Mouse (Mus musculus): ENCODE measurements around the gene Ncoa1. TPM values are rescaled to one million over a fixed set of nuclear protein-coding genes. Genes with fewer than 3 reads are reported as not detected.

Ncoa1 gene
- total and polyA plus RNA-seq, 3 experiments, result 36.0 to 65.0 (median 45.0) TPM

GRCm38 (mm10) chr12:4469115-4469514 lies 7.9 kb downstream of the Ncoa1 start:
- Histone ChIP-seq H3K4me1 (ENCODE audit: control insufficient read depth in 1 of 2, insufficient read depth in 2 of 2, low read length in 2 of 2) (peaks cover 0 to 5% of the 10 kb centered on the region in 2 experiments; a peak in 3 of 4 replicates), H3K79me2 (ENCODE audit: control insufficient read depth, insufficient read depth, low read length, poor library complexity) (peaks cover 65% of the 10 kb centered on the region), H3K27ac (ENCODE audit: control insufficient read depth, low read depth, low read length) (no peak overlapping the region), H3K9ac (ENCODE audit: control insufficient read depth, low read depth, low read length, poor library complexity, severe bottlenecking) (no peak overlapping the region), H3K4me3 (ENCODE audit: control insufficient read depth in 1 of 2, insufficient read depth in 1 of 2, low read depth in 2 of 2, low read length in 2 of 2) (no peak overlapping the region), H3K9me3 (replicated peaks; ENCODE audit: insufficient read depth, low read length) (no peaks in the 10 kb centered on the region), H3K36me3 (ENCODE audit: control insufficient read depth in 1 of 2, insufficient read depth in 2 of 2, low read length in 2 of 2) (peaks cover 22 to 27% of the 10 kb centered on the region in 2 experiments), H3K27me3 (ENCODE audit: control insufficient read depth in 1 of 2, insufficient read depth in 2 of 2, low read length in 2 of 2) (no peaks in the 10 kb centered on the region)
- TF ChIP-seq BHLHE40 (IDR thresholded peaks at IDR 0.05; ENCODE audit: borderline replicate concordance, low read depth, low read length) (no peak), ZKSCAN1 (IDR thresholded peaks at IDR 0.05; ENCODE audit: low read depth, low read length) (no peak), MEF2A (IDR thresholded peaks at IDR 0.05; ENCODE audit: extremely low read depth, insufficient replicate concordance, low read depth, low read length, poor library complexity, severe bottlenecking) (no peak), MAFK (IDR thresholded peaks at IDR 0.05; ENCODE audit: borderline replicate concordance, low read depth, low read length) (no peak), NRF1 (IDR thresholded peaks at IDR 0.05; ENCODE audit: insufficient read depth, low read depth, low read length, poor library complexity, severe bottlenecking) (no peak), CTCF (IDR thresholded peaks at IDR 0.05 in 2 of 3, conservative IDR thresholded peaks at IDR 0.05 in 1 of 3; ENCODE audit: control insufficient read depth in 1 of 3, insufficient read depth in 1 of 3, low read depth in 2 of 3, low read length in 3 of 3, poor library complexity in 1 of 3, severe bottlenecking in 1 of 3) (no peak), KAT2A (conservative IDR thresholded peaks at IDR 0.05; ENCODE audit: low read depth, low read length) (no peak), POLR2A (IDR thresholded peaks at IDR 0.05; ENCODE audit: control insufficient read depth in 1 of 2, insufficient read depth in 1 of 2, low read depth in 1 of 2, low read length in 2 of 2, poor library complexity in 1 of 2) (no peak), TAL1 (IDR thresholded peaks at IDR 0.05; ENCODE audit: low read length) (no peak), MAX (IDR thresholded peaks at IDR 0.05; ENCODE audit: low read length) (no peak), GATA1 (IDR thresholded peaks at IDR 0.05; ENCODE audit: low read depth, low read length) (no peak), JUND (IDR thresholded peaks at IDR 0.05; ENCODE audit: low read depth, low read length) (no peak), POLR2AphosphoS2 (IDR thresholded peaks at IDR 0.05; ENCODE audit: low read length) (no peak), HCFC1 (IDR thresholded peaks at IDR 0.05; ENCODE audit: low read depth, low read length) (no peak), RCOR1 (IDR thresholded peaks at IDR 0.05; ENCODE audit: low read depth, low read length) (no peak)
- DNase-seq (ENCODE audit: low read depth, low spot score), result no peak

DNA sequence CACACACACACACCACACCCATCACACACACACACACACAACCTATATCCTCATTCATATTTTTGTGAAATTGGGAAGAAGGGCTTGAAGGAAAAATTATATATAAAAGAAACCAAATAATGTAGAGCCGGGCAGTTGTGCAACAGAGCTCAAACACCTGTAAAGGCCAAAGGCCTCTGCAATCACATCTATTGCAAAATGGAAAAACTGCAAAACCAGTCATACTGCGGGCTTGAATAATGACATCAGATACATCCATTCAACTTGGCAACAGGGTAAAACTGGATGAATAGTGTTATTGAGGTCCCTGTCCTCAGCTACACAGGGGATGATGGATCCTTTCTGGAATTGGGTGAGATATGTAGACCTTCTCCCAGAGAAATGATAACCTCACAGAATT lies 13.3 kb downstream of the Ncoa1 start:
- Histone ChIP-seq H3K27me3 (ENCODE audit: control insufficient read depth in 1 of 2, insufficient read depth in 2 of 2, low read length in 2 of 2) (no peaks in the 10 kb centered on the region), H3K9ac (ENCODE audit: control insufficient read depth, low read depth, low read length, poor library complexity, severe bottlenecking) (no peak overlapping the region), H3K27ac (ENCODE audit: control insufficient read depth, low read depth, low read length) (no peak overlapping the region), H3K79me2 (ENCODE audit: control insufficient read depth, insufficient read depth, low read length, poor library complexity) (peaks cover 62% of the 10 kb centered on the region), H3K4me1 (ENCODE audit: control insufficient read depth in 1 of 2, insufficient read depth in 2 of 2, low read length in 2 of 2) (peaks cover 0 to 5% of the 10 kb centered on the region in 2 experiments; a peak in 3 of 4 replicates), H3K36me3 (ENCODE audit: control insufficient read depth in 1 of 2, insufficient read depth in 2 of 2, low read length in 2 of 2) (peaks cover 14 to 23% of the 10 kb centered on the region in 2 experiments), H3K9me3 (replicated peaks; ENCODE audit: insufficient read depth, low read length) (no peaks in the 10 kb centered on the region), H3K4me3 (ENCODE audit: control insufficient read depth in 1 of 2, insufficient read depth in 1 of 2, low read depth in 2 of 2, low read length in 2 of 2) (no peak overlapping the region)
- no peak for DNase-seq (ENCODE audit: low read depth, low spot score)
- no peak for TF ChIP-seq NRF1 (IDR thresholded peaks at IDR 0.05; ENCODE audit: insufficient read depth, low read depth, low read length, poor library complexity, severe bottlenecking)
- no peak for TF ChIP-seq EP300 (IDR thresholded peaks at IDR 0.05; ENCODE audit: low read depth in 1 of 2, low read length in 2 of 2)
- TF ChIP-seq MAX (IDR thresholded peaks at IDR 0.05; ENCODE audit: low read length), result no peak
- no peak for TF ChIP-seq POLR2AphosphoS2 (IDR thresholded peaks at IDR 0.05; ENCODE audit: low read length)
- no peak for TF ChIP-seq UBTF (IDR thresholded peaks at IDR 0.05; ENCODE audit: borderline replicate concordance, insufficient read depth, low read depth, low read length)
- no peak for TF ChIP-seq POLR2A (IDR thresholded peaks at IDR 0.05; ENCODE audit: control insufficient read depth in 1 of 2, insufficient read depth in 1 of 2, low read depth in 1 of 2, low read length in 2 of 2, poor library complexity in 1 of 2)
- no peak for TF ChIP-seq MEF2A (IDR thresholded peaks at IDR 0.05; ENCODE audit: extremely low read depth, insufficient replicate concordance, low read depth, low read length, poor library complexity, severe bottlenecking)
- no peak for TF ChIP-seq SMC3 (IDR thresholded peaks at IDR 0.05; ENCODE audit: low read depth, low read length)
- no peak for TF ChIP-seq ZMIZ1 (IDR thresholded peaks at IDR 0.05; ENCODE audit: low read depth, low read length)
- TF ChIP-seq GABPA (IDR thresholded peaks at IDR 0.05; ENCODE audit: low read depth, low read length), result no peak
- TF ChIP-seq ZNF384 (IDR thresholded peaks at IDR 0.05; ENCODE audit: low read depth, low read length), result no peak
- no peak for TF ChIP-seq MYB (IDR thresholded peaks at IDR 0.05; ENCODE audit: low read depth, low read length)
- no peak for TF ChIP-seq ZKSCAN1 (IDR thresholded peaks at IDR 0.05; ENCODE audit: low read depth, low read length)
- TF ChIP-seq MXI1 (IDR thresholded peaks at IDR 0.05; ENCODE audit: low read depth, low read length), result no peak

Measured in MEL (cell line).